Mouse (Mus musculus): Measurements from ENCODE around the gene Sec61a2.

GRCm38 (mm10) chr2:5927481-5927880 lies 32.2 kb upstream of the Sec61a2 start:
- TF ChIP-seq POLR2A (IDR thresholded peaks at IDR 0.05; ENCODE audit: insufficient read length, low read depth) (no peak), E2F4 (IDR thresholded peaks at IDR 0.05; ENCODE audit: insufficient read depth) (no peak), TCF12 (IDR thresholded peaks at IDR 0.05; ENCODE audit: insufficient read depth, poor library complexity, severe bottlenecking) (no peak), MAX (IDR thresholded peaks at IDR 0.05; ENCODE audit: low read depth) (no peak), POLR2AphosphoS2 (IDR thresholded peaks at IDR 0.05; ENCODE audit: insufficient read length, low read depth) (no peak), CEBPB (IDR thresholded peaks at IDR 0.05; ENCODE audit: insufficient read depth, poor library complexity, severe bottlenecking) (no peak), MYOD1 (IDR thresholded peaks at IDR 0.05; ENCODE audit: control insufficient read depth in 1 of 3, insufficient read length in 2 of 3, low read depth in 2 of 3) (no peak), REST (IDR thresholded peaks at IDR 0.05; ENCODE audit: insufficient read depth, insufficient read length) (no peak), USF1 (IDR thresholded peaks at IDR 0.05; ENCODE audit: low read depth) (no peak), MYOG (IDR thresholded peaks at IDR 0.05; ENCODE audit: control insufficient read depth in 1 of 3, insufficient read depth in 1 of 3, insufficient read length in 2 of 3, low read depth in 2 of 3) (no peak)
